Mouse (Mus musculus) liver, postnatal 0 days (tissue): ENCODE measurements at regions not wholly inside any gene's neighbourhood (a gene's known extent, or its start where the extent isn't known, plus 50 kb on each side); places are given as distances from the start of the nearest gene placed in this dataset.

Source experiments
- CTCF ChIP-seq: sonication (generic); IDR thresholded peaks from 2 replicates; pipeline ENCODE4 v1.5.1; 2016; ENCODE audit warnings: antibody characterized with exemption, low read depth
- EP300 ChIP-seq: IDR thresholded peaks from 2 replicates; pipeline ENCODE4 v1.6.1; 2016; ENCODE audit warnings: antibody characterized with exemption, low read depth, mild to moderate bottlenecking

- no peak for TF ChIP-seq CTCF
- TF ChIP-seq EP300, result no peak
Measured at GRCm38 (mm10) chr13:107554091-107554490, 490.2 kb upstream of the Smim15 start.
